Mouse (Mus musculus) gastrocnemius, postnatal 36 days (tissue): Measurements from ENCODE around the gene Kcnc4. TPM values are rescaled to one million over a fixed set of nuclear protein-coding genes. Genes with fewer than 3 reads are reported as not detected.

Experiments used
- DNase-seq, 2 experiments: peaks; one replicate each; pipeline ENCODE4 v3.0.0; 2022
- intact Hi-C: fragments of 180-260 bp; cut with DNase I; formaldehyde crosslinking; loops from one replicate; pipeline ENCODE4 v1.15.1; 2025
- long read RNA-seq, 2 experiments: library from polyadenylated mRNA; stranded (forward); transcript quantifications; one replicate each; pipeline ENCODE4 v2.0.0; 2021
- total RNA-seq, 2 experiments: library from RNA; stranded (reverse); gene quantifications; 2 replicates each; pipeline ENCODE4 v1.2.3; 2021

Gene Kcnc4
- 10 to 100 TPM; 72.7 to 86.8 TPM for total RNA-seq
- long read RNA-seq, experiment 1, transcript Kcnc4-201 (4 exons, 3,667 nt), result major isoform, 21 of 44 reads
- long read RNA-seq, experiment 1, partial matches to known transcripts, result 4 of 44 reads
- long read RNA-seq, experiment 1, other reads (novel, unspliced or antisense), result 19 of 44 reads
- long read RNA-seq, experiment 2, transcript Kcnc4-201 (4 exons, 3,667 nt), result major isoform, 33 of 80 reads
- long read RNA-seq, experiment 2, partial matches to known transcripts, result 7 of 80 reads
- long read RNA-seq, experiment 2, other reads (novel, unspliced or antisense), result 40 of 80 reads

- peak; percentile 15 to 46 for DNase-seq
Observed at GRCm38 (mm10) chr3:107459196-107459772, at the start of gene Kcnc4. Gene Kcnc4 (minus strand): TSS chr3:107459552.

GRCm38 (mm10) chr3:107508696-107509095 lies 49.3 kb upstream of the Kcnc4 start:
- intact Hi-C loops, result no loop called here
- DNase-seq, result no peak

More at GRCm38 (mm10) chr3:107459196-107459772, at the start of gene Kcnc4:
- intact Hi-C loops, result loop anchor here (5.0 kb wide), 1 partner anchor 57 kb away; no protein-coding TSS in a partner anchor

- intact Hi-C loops, result no loop called here
- DNase-seq, result no peak
Observed at GRCm38 (mm10) chr3:107507966-107508365, 48.6 kb upstream of the Kcnc4 start.

- intact Hi-C loops, result no loop called here
- no peak for DNase-seq
Observed at GRCm38 (mm10) chr3:107506531-107506930, 47.2 kb upstream of the Kcnc4 start.

GRCm38 (mm10) chr3:107505464-107506367 lies 46.4 kb upstream of the Kcnc4 start:
- no peak for DNase-seq
- intact Hi-C loops, result no loop called here

GRCm38 (mm10) chr3:107504542-107504941 lies 45.2 kb upstream of the Kcnc4 start:
- intact Hi-C loops, result no loop called here
- DNase-seq, result no peak

GRCm38 (mm10) chr3:107503716-107504115 lies 44.4 kb upstream of the Kcnc4 start:
- intact Hi-C loops, result no loop called here
- DNase-seq, result no peak

- intact Hi-C loops, result no loop called here
- no peak for DNase-seq
Observed at GRCm38 (mm10) chr3:107501702-107502151, 42.4 kb upstream of the Kcnc4 start.

GRCm38 (mm10) chr3:107500301-107500700 lies 40.9 kb upstream of the Kcnc4 start:
- DNase-seq, result no peak
- intact Hi-C loops, result no loop called here

- intact Hi-C loops, result no loop called here
- no peak for DNase-seq
Observed at GRCm38 (mm10) chr3:107496086-107496850, 36.9 kb upstream of the Kcnc4 start.

- intact Hi-C loops, result no loop called here
- DNase-seq, result no peak
Observed at GRCm38 (mm10) chr3:107495524-107495923, 36.2 kb upstream of the Kcnc4 start.

- DNase-seq, result no peak
- intact Hi-C loops, result no loop called here
Observed at GRCm38 (mm10) chr3:107491459-107491858, 32.1 kb upstream of the Kcnc4 start.

- DNase-seq, result no peak
- intact Hi-C loops, result no loop called here
Observed at GRCm38 (mm10) chr3:107488637-107489036, 29.3 kb upstream of the Kcnc4 start.

- DNase-seq, result no peak
- intact Hi-C loops, result no loop called here
Observed at GRCm38 (mm10) chr3:107483290-107483689, 23.9 kb upstream of the Kcnc4 start.

- no peak for DNase-seq
- intact Hi-C loops, result no loop called here
Observed at GRCm38 (mm10) chr3:107480660-107481059, 21.3 kb upstream of the Kcnc4 start.

- DNase-seq, result peak in 1 of 2 experiments; percentile 25
- intact Hi-C loops, result no loop called here
Observed at GRCm38 (mm10) chr3:107472198-107472597, 12.8 kb upstream of the Kcnc4 start.

GRCm38 (mm10) chr3:107469059-107469458 lies 9.7 kb upstream of the Kcnc4 start:
- no peak for DNase-seq
- intact Hi-C loops, result loop anchor here (5.0 to 10.0 kb wide), 2 partner anchors 264 to 377 kb away; no protein-coding TSS in a partner anchor

GRCm38 (mm10) chr3:107468106-107468505 lies 8.8 kb upstream of the Kcnc4 start:
- no peak for DNase-seq
- intact Hi-C loops, result loop anchor here (5.0 to 10.0 kb wide), 2 partner anchors 263 to 376 kb away; no protein-coding TSS in a partner anchor

GRCm38 (mm10) chr3:107466577-107466976 lies 7.2 kb upstream of the Kcnc4 start:
- peak; percentile 52 to 63 for DNase-seq
- intact Hi-C loops, result loop anchor here (1.0 to 10.0 kb wide), 3 partner anchors 109 to 374 kb away; no protein-coding TSS in a partner anchor

- DNase-seq, result peak; percentile 50 to 70
- intact Hi-C loops, result loop anchor here (5.0 to 10.0 kb wide), 3 partner anchors 85 to 257 kb away; partner anchors contain the start of gene Lamtor5
Observed at GRCm38 (mm10) chr3:107462160-107462559, 2.8 kb upstream of the Kcnc4 start.
